In genomic region chr3:69208441-69209309, GRCm38 (mm10) we compare ENCODE assay signal across 8 mouse cellular contexts. TPM values are rescaled to one million over a fixed set of nuclear protein-coding genes. Genes with fewer than 3 reads are reported as not detected.
DNase-seq lines count a peak whose midpoint lies in the region; ATAC-seq and TF ChIP-seq lines count a peak whose summit lies in the region.
"Had no signal": no experiment of that assay in that cellular context is flagged by ENCODE, and none has a peak within 500 bp of the region (broad histone marks: within the 10 kb centered on the region; RNA-seq: fewer than 3 reads in every experiment).

No protein-coding gene starts in this region.

- H3K4me2 ChIP-seq in kidney, postnatal 0 days (ENCODE audit: low read length), result no peak overlapping the region
- no peak overlapping the region for H3K4me2 ChIP-seq in hindbrain, postnatal 0 days (ENCODE audit: low read depth, low read length)

- H3K4me1 ChIP-seq in kidney, postnatal 0 days (replicated peaks; ENCODE audit: insufficient read depth, low read length), result no peaks in the 10 kb centered on the region
- no peaks in the 10 kb centered on the region for H3K4me1 ChIP-seq in ES-Bruce4 (ENCODE audit: control insufficient read depth, insufficient read depth, low read length)
- H3K4me1 ChIP-seq in bone marrow macrophage, adult 2 months (ENCODE audit: control insufficient read depth, insufficient read depth, low read length), result peaks cover 21% of the 10 kb centered on the region
- H3K4me1 ChIP-seq in hindbrain, postnatal 0 days (ENCODE audit: insufficient read depth, low read length), result no peaks in the 10 kb centered on the region

- TF ChIP-seq CTCF in kidney, postnatal 0 days (IDR thresholded peaks at IDR 0.05; ENCODE audit: low read depth), result peak; percentile 70
- peak; percentile 81 for TF ChIP-seq CTCF in ES-Bruce4 (IDR thresholded peaks at IDR 0.05; ENCODE audit: low read depth, low read length)
- TF ChIP-seq CTCF in bone marrow macrophage, adult 2 months (IDR thresholded peaks at IDR 0.05; ENCODE audit: low read depth, low read length), result peak; percentile 33; the same call in 1 of the 2 replicates
- TF ChIP-seq CTCF in hindbrain, postnatal 0 days (IDR thresholded peaks at IDR 0.05; ENCODE audit: low read depth), result peak; percentile 74

- DNase-seq in kidney, postnatal 0 days (ENCODE audit: low spot score), result peak; percentile 68
- DNase-seq in kidney, adult 18-20 months, result no peak
- peak; percentile 56 for DNase-seq in hindbrain, postnatal 0 days (ENCODE audit: low spot score)
- peak; percentile 55 for DNase-seq in naive thymus-derived CD4-positive, alpha-beta T cell, adult 2 months (ENCODE audit: low read depth)
- DNase-seq in spleen, postnatal 4 days (ENCODE audit: low spot score in 2 of 2), result no peak

- H3K4me3 ChIP-seq in kidney, postnatal 0 days (replicated peaks; ENCODE audit: low read depth, low read length), result no peak overlapping the region
- no peak overlapping the region for H3K4me3 ChIP-seq in ES-Bruce4 (ENCODE audit: low read depth, low read length)
- no peak overlapping the region for H3K4me3 ChIP-seq in bone marrow macrophage, adult 2 months (ENCODE audit: insufficient read depth, low read length)
- no peak overlapping the region for H3K4me3 ChIP-seq in hindbrain, postnatal 0 days (ENCODE audit: low read length)

- no peak for TF ChIP-seq POLR2A in ES-Bruce4 (IDR thresholded peaks at IDR 0.05; ENCODE audit: insufficient read depth, low read length)
- TF ChIP-seq POLR2A in bone marrow macrophage, adult 2 months (IDR thresholded peaks at IDR 0.05; ENCODE audit: borderline replicate concordance, low read depth, low read length), result no peak

- WGBS in kidney, postnatal 0 days, result 58% methylated on average over 12 of the region's 12 CpGs
- 73% methylated on average over 12 of the region's 12 CpGs for WGBS in hindbrain, postnatal 0 days

- no peak overlapping the region for H3K9ac ChIP-seq in kidney, postnatal 0 days (ENCODE audit: low read depth, low read length)
- no peak overlapping the region for H3K9ac ChIP-seq in ES-Bruce4 (ENCODE audit: low read depth, poor library complexity, severe bottlenecking)
- no peak overlapping the region for H3K9ac ChIP-seq in hindbrain, postnatal 0 days (replicated peaks; ENCODE audit: low read length)

- no peaks in the 10 kb centered on the region for H3K36me3 ChIP-seq in kidney, postnatal 0 days (ENCODE audit: insufficient read depth, low read length)
- H3K36me3 ChIP-seq in ES-Bruce4 (ENCODE audit: control insufficient read depth, insufficient read depth, low read length, poor library complexity, severe bottlenecking), result no peaks in the 10 kb centered on the region
- H3K36me3 ChIP-seq in hindbrain, postnatal 0 days (ENCODE audit: insufficient read depth, low read length), result no peaks in the 10 kb centered on the region

- no peak for ATAC-seq in kidney, postnatal 0 days (replicated peaks; ENCODE audit: low FRiP score, low read depth)
- ATAC-seq in hindbrain, postnatal 0 days, result peak; percentile 74; the same call in 1 of the 2 replicates

- no peak overlapping the region for H3K27ac ChIP-seq in kidney, postnatal 0 days
- H3K27ac ChIP-seq in ES-Bruce4 (ENCODE audit: insufficient read depth, low read length), result no peak overlapping the region
- peak overlapping the region; percentile 35 for H3K27ac ChIP-seq in bone marrow macrophage, adult 2 months (ENCODE audit: insufficient read depth, low read depth, low read length)
- H3K27ac ChIP-seq in hindbrain, postnatal 0 days, result no peak overlapping the region

- no peak for TF ChIP-seq EP300 in ES-Bruce4 (IDR thresholded peaks at IDR 0.05; ENCODE audit: insufficient read depth, low read depth, low read length)

- no peaks in the 10 kb centered on the region for H3K9me3 ChIP-seq in kidney, postnatal 0 days (replicated peaks; ENCODE audit: low read length)
- no peaks in the 10 kb centered on the region for H3K9me3 ChIP-seq in ES-Bruce4 (replicated peaks; ENCODE audit: control insufficient read depth, insufficient read depth, low read length, poor library complexity, severe bottlenecking)
- H3K9me3 ChIP-seq in hindbrain, postnatal 0 days (ENCODE audit: low read length), result no peaks in the 10 kb centered on the region

- no peaks in the 10 kb centered on the region for H3K27me3 ChIP-seq in kidney, postnatal 0 days (ENCODE audit: insufficient read depth, low read length)
- no peaks in the 10 kb centered on the region for H3K27me3 ChIP-seq in ES-Bruce4 (ENCODE audit: control insufficient read depth, insufficient read depth, low read length, poor library complexity, severe bottlenecking)
- no peaks in the 10 kb centered on the region for H3K27me3 ChIP-seq in hindbrain, postnatal 0 days (ENCODE audit: insufficient read depth, low read length)

RNA-seq across cellular contexts. Expression of gene Arl14, which starts 13.5 kb away (rescaled TPM):
- 0.22 TPM in 1 of 2 replicates, not detected in the other for polyA plus RNA-seq in kidney, postnatal 0 days (2015; fragmentation: Nextera tagmentation; extraction: Ambion mirVana)
- not detected in 2 replicates for polyA plus RNA-seq in ES-Bruce4 (2011; ENCODE audit: insufficient read depth, insufficient read length, low read depth, missing spikeins)
- polyA plus RNA-seq in bone marrow macrophage, adult 2 months (2012; ENCODE audit: insufficient read depth, insufficient read length, missing spikeins), result not detected in 2 replicates
- not detected in 2 replicates for total RNA-seq in hindbrain, postnatal 0 days (2014; rRNA removed)
- polyA plus RNA-seq in hindbrain, postnatal 0 days (2015; fragmentation: Nextera tagmentation; extraction: Ambion mirVana), result not detected in 2 replicates
- total RNA-seq: heart, postnatal 14 days had no signal

Comparison
In these comparisons a context has a peak if more than half of its experiments do, and no peak if none do; other contexts are left out.
1. DNase-seq: peak in kidney, postnatal 0 days (single experiment), hindbrain, postnatal 0 days (single experiment) and naive thymus-derived CD4-positive, alpha-beta T cell, adult 2 months (single experiment); none in kidney, adult 18-20 months (single experiment) and spleen, postnatal 4 days (0 of 2).
2. Peak in every context shown above with its lines, with median percentiles within 50 percentile points of each other: CTCF ChIP-seq.